Mouse (Mus musculus) heart, embryonic 10.5 days (tissue): ENCODE results near the gene Ccnt1. TPM values are rescaled to one million over a fixed set of nuclear protein-coding genes. Genes with fewer than 3 reads are reported as not detected.

Experiments used
- microRNA-seq: library from miRNA; unstranded; fragments of <30 nt; microRNA quantifications from one replicate; pipeline ENCODE4, GENCODE M21; 2017
- polyA plus RNA-seq: library from polyadenylated mRNA; unstranded; fragments of >200 nt; fragmentation: Nextera tagmentation; extraction: Ambion mirVana; gene quantifications from 2 replicates; pipeline ENCODE4 v1.2.1, GENCODE M21; 2016

Gene Ccnt1
- polyA plus RNA-seq, 1 experiment from 2014 or later, result 53.0 TPM

Small RNA genes within 50 kb of the gene (microRNA-seq; reads per million reads assigned to microRNA genes)
- not detected for gene Mir1291

Other genes starting within 250 kb of the Ccnt1 start
- not detected in 2 replicates for gene Olfr284, start 229.9 kb downstream of the Ccnt1 start, polyA plus RNA-seq
- not detected in 2 replicates for gene Olfr283, start 190.0 kb downstream of the Ccnt1 start, polyA plus RNA-seq
- gene Olfr282, start 139.7 kb downstream of the Ccnt1 start, polyA plus RNA-seq, result not detected in 2 replicates
- not detected in 2 replicates for gene Olfr281, start 118.3 kb downstream of the Ccnt1 start, polyA plus RNA-seq
- not detected in 2 replicates for gene OR5BS1P, start 101.0 kb downstream of the Ccnt1 start, polyA plus RNA-seq
- not detected in 2 replicates for gene Lalba, start 88.2 kb downstream of the Ccnt1 start, polyA plus RNA-seq
- gene Olfr279, start 78.5 kb downstream of the Ccnt1 start, polyA plus RNA-seq, result not detected in 2 replicates
- gene Kansl2, start 36.7 kb downstream of the Ccnt1 start, polyA plus RNA-seq, result 91.7 and 127 TPM in 2 replicates
- 0.43 TPM in 1 of 2 replicates, not detected in the other for gene 4930415O20Rik, start 81 bp upstream of the Ccnt1 start, polyA plus RNA-seq
- gene Adcy6, start 39.2 kb upstream of the Ccnt1 start, polyA plus RNA-seq, result 25.5 and 33.5 TPM in 2 replicates
- gene Cacnb3, start 59.9 kb upstream of the Ccnt1 start, polyA plus RNA-seq, result 9.9 and 23.3 TPM in 2 replicates
- 15.6 and 17.5 TPM in 2 replicates for gene Ddx23, start 92.0 kb upstream of the Ccnt1 start, polyA plus RNA-seq
- gene Rnd1, start 106.5 kb upstream of the Ccnt1 start, polyA plus RNA-seq, result 1.7 and 2.8 TPM in 2 replicates
- 0.44 and 0.46 TPM in 2 replicates for gene Ccdc65, start 137.3 kb upstream of the Ccnt1 start, polyA plus RNA-seq
- 20.5 and 40.8 TPM in 2 replicates for gene Fkbp11, start 157.3 kb upstream of the Ccnt1 start, polyA plus RNA-seq
- gene Arf3, start 192.3 kb upstream of the Ccnt1 start, polyA plus RNA-seq, result 41.7 and 42.7 TPM in 2 replicates
- 0.09 TPM in 1 of 2 replicates, not detected in the other for gene Wnt10b, start 207.2 kb upstream of the Ccnt1 start, polyA plus RNA-seq
- gene Wnt1, start 218.9 kb upstream of the Ccnt1 start, polyA plus RNA-seq, result not detected in 2 replicates
- 0.06 TPM in 1 of 2 replicates, not detected in the other for gene Ddn, start 238.6 kb upstream of the Ccnt1 start, polyA plus RNA-seq